Mouse (Mus musculus) intestine, postnatal 0 days (tissue): ENCODE results near the gene Zmynd19. TPM values are rescaled to one million over a fixed set of nuclear protein-coding genes. Genes with fewer than 3 reads are reported as not detected.
A peak's percentile ranks its signal among the peaks of the same experiment; 100 is the strongest.

Experiments used
- ATAC-seq: fragments of 200-750 bp; cut with Nextera tagmentation; 2 replicates; pipeline ENCODE4 v1.8.0; 2017; ENCODE audit warnings: mild to moderate bottlenecking, moderate TSS enrichment, moderate library complexity
- H3K27ac ChIP-seq: fragments of 300-500 bp; sonication (generic); 2 replicates; pipeline ENCODE4 v1.5.1; 2014; ENCODE audit warnings: mild to moderate bottlenecking, low read depth, low read length, moderate library complexity
- H3K27me3 ChIP-seq: fragments of 300-500 bp; sonication (generic); replicated peaks from 2 replicates; pipeline ENCODE4 v1.6.1; 2014; ENCODE audit warnings: low read length, mixed read lengths; ENCODE audit not compliant: control insufficient read depth, insufficient read depth
- H3K36me3 ChIP-seq: fragments of 300-500 bp; sonication (generic); 2 replicates; pipeline ENCODE4 v1.6.1; 2014; ENCODE audit warnings: mild to moderate bottlenecking, moderate library complexity; ENCODE audit not compliant: control insufficient read depth, insufficient read depth
- H3K4me1 ChIP-seq: fragments of 300-500 bp; sonication (generic); replicated peaks from 2 replicates; pipeline ENCODE4 v1.6.1; 2014; ENCODE audit warnings: antibody characterized with exemption, low read length, mixed read lengths; ENCODE audit not compliant: control insufficient read depth, insufficient read depth
- H3K4me2 ChIP-seq: fragments of 300-500 bp; sonication (generic); replicated peaks from 2 replicates; pipeline ENCODE4 v1.6.1; 2014; ENCODE audit warnings: low read depth, mild to moderate bottlenecking, moderate library complexity
- H3K4me3 ChIP-seq: fragments of 300-500 bp; sonication (generic); 2 replicates; pipeline ENCODE4 v1.5.1; 2014; ENCODE audit warnings: low read depth, low read length
- H3K9ac ChIP-seq: fragments of 300-500 bp; sonication (generic); 2 replicates; pipeline ENCODE4 v1.6.1; 2014; ENCODE audit warnings: mild to moderate bottlenecking, low read depth, low read length
- H3K9me3 ChIP-seq: fragments of 300-500 bp; sonication (generic); 2 replicates; pipeline ENCODE4 v1.6.1; 2016; ENCODE audit warnings: mixed run types; ENCODE audit not compliant: control insufficient read depth
- CTCF ChIP-seq: sonication (generic); IDR thresholded peaks from 2 replicates; pipeline ENCODE4 v1.5.1; 2016; ENCODE audit warnings: low read depth, mild to moderate bottlenecking, control low read depth, antibody characterized with exemption, moderate library complexity
- WGBS: fragments of 180-500 bp; shearing (Covaris S2); extraction: QIAGEN DNeasy Blood & Tissue Kit; methylation state at CpG from one replicate; pipeline ENCODE4 v1.1.7; 2014; 5-methylcytosine and 5-hydroxymethylcytosine counted together
- microRNA-seq: library from miRNA; unstranded; fragments of <30 nt; microRNA quantifications from one replicate; pipeline ENCODE4, GENCODE M21; 2016
- polyA plus RNA-seq: library from polyadenylated mRNA; unstranded; fragments of >200 nt; fragmentation: Nextera tagmentation; extraction: Ambion mirVana; gene quantifications from 2 replicates; pipeline ENCODE4 v1.2.1, GENCODE M21; 2015

Gene Zmynd19
- polyA plus RNA-seq, 1 experiment from 2014 or later = 5.0 TPM

GRCm38 (mm10) chr2:25006767-25007166, 57.2 kb downstream of the Zmynd19 start:
- H3K27ac ChIP-seq = no peak overlapping the region
- 92% methylated on average over 1 of the region's 1 CpGs for WGBS
- ATAC-seq = no peak
- no peak for TF ChIP-seq CTCF
- H3K9me3 ChIP-seq = no peaks in the 10 kb centered on the region
- H3K4me3 ChIP-seq = no peak overlapping the region
- H3K36me3 ChIP-seq = peaks cover 18% of the 10 kb centered on the region
- no peaks in the 10 kb centered on the region for H3K4me1 ChIP-seq
- H3K4me2 ChIP-seq = no peak overlapping the region
- no peak overlapping the region for H3K9ac ChIP-seq
- no peaks in the 10 kb centered on the region for H3K27me3 ChIP-seq

GRCm38 (mm10) chr2:25008250-25008649, 58.7 kb downstream of the Zmynd19 start:
- no peaks in the 10 kb centered on the region for H3K27me3 ChIP-seq
- H3K4me3 ChIP-seq = no peak overlapping the region
- H3K4me1 ChIP-seq = no peaks in the 10 kb centered on the region
- ATAC-seq = no peak
- no peak overlapping the region for H3K27ac ChIP-seq
- peak; percentile 34; the same call in 1 of the 2 replicates for TF ChIP-seq CTCF
- H3K9me3 ChIP-seq = no peaks in the 10 kb centered on the region
- H3K4me2 ChIP-seq = no peak overlapping the region
- H3K36me3 ChIP-seq = peaks cover 7% of the 10 kb centered on the region; the same call in 1 of the 2 replicates
- H3K9ac ChIP-seq = no peak overlapping the region

Small RNAs within 50 kb of the gene (microRNA-seq; reads per million reads assigned to microRNA genes)
- not detected for gene Gm22875

Other genes with a start within 250 kb of the Zmynd19 start
- gene Cacna1b, start 186.6 kb upstream of the Zmynd19 start, polyA plus RNA-seq = 0.37 and 0.47 TPM in 2 replicates
- gene Ehmt1, start 30.2 kb upstream of the Zmynd19 start, polyA plus RNA-seq = 19.8 and 21.6 TPM in 2 replicates
- 66.6 and 68.4 TPM in 2 replicates for gene Arrdc1, start 14.5 kb upstream of the Zmynd19 start, polyA plus RNA-seq
- gene Dph7, start 12.6 kb downstream of the Zmynd19 start, polyA plus RNA-seq = 7.2 and 8.7 TPM in 2 replicates
- gene Mrpl41, start 25.3 kb downstream of the Zmynd19 start, polyA plus RNA-seq = 154 and 159 TPM in 2 replicates
- gene Pnpla7, start 26.2 kb downstream of the Zmynd19 start, polyA plus RNA-seq = 16.7 and 18.9 TPM in 2 replicates
- gene Nsmf, start 104.6 kb downstream of the Zmynd19 start, polyA plus RNA-seq = 17.0 and 17.6 TPM in 2 replicates
- gene Entpd8, start 130.5 kb downstream of the Zmynd19 start, polyA plus RNA-seq = 24.6 and 25.9 TPM in 2 replicates
- 3.3 and 5.8 TPM in 2 replicates for gene Noxa1, start 145.4 kb downstream of the Zmynd19 start, polyA plus RNA-seq
- 15.9 and 16.5 TPM in 2 replicates for gene Nrarp, start 231.0 kb downstream of the Zmynd19 start, polyA plus RNA-seq
- gene Tor4a, start 247.1 kb downstream of the Zmynd19 start, polyA plus RNA-seq = 12.0 and 12.6 TPM in 2 replicates